Mouse (Mus musculus) urinary bladder, postnatal 25 days (tissue): ENCODE data around the gene Ntmt1.

Experiments used
- DNase-seq: peaks from one replicate; pipeline ENCODE4 v3.0.0; 2022; ENCODE audit warnings: low spot score

Gene Ntmt1

GRCm38 (mm10) chr2:30784078-30784994 lies 23.3 kb upstream of the Ntmt1 start:
- DNase-seq: no peak

- DNase-seq: no peak
These were observed 20.2 kb upstream of the Ntmt1 start for GRCm38 (mm10) chr2:30787466-30787865.

GRCm38 (mm10) chr2:30792061-30792460 lies 15.6 kb upstream of the Ntmt1 start:
- no peak for DNase-seq

GRCm38 (mm10) chr2:30794179-30795108 lies 13.2 kb upstream of the Ntmt1 start:
- DNase-seq: peak; percentile 98

GRCm38 (mm10) chr2:30795271-30795888 lies 12.2 kb upstream of the Ntmt1 start:
- DNase-seq: no peak

GRCm38 (mm10) chr2:30795889-30796275 lies 11.7 kb upstream of the Ntmt1 start:
- no peak for DNase-seq

- DNase-seq: peak; percentile 61
These were observed 11.2 kb upstream of the Ntmt1 start for GRCm38 (mm10) chr2:30796382-30796781.

- DNase-seq: no peak
These were observed 8.2 kb upstream of the Ntmt1 start for GRCm38 (mm10) chr2:30799456-30799855.

- DNase-seq: no peak
These were observed 7.0 kb upstream of the Ntmt1 start for GRCm38 (mm10) chr2:30800671-30801066.

- peak; percentile 21 for DNase-seq
These were observed 6.4 kb upstream of the Ntmt1 start for GRCm38 (mm10) chr2:30801067-30801852.

GRCm38 (mm10) chr2:30803604-30804003 lies 4.0 kb upstream of the Ntmt1 start, which contains the start of gene 1700001O22Rik:
TSS of gene 1700001O22Rik (minus strand) at chr2:30803661.
- no peak for DNase-seq

- DNase-seq: no peak
These were observed 1.6 kb upstream of the Ntmt1 start for GRCm38 (mm10) chr2:30805983-30806382.

GRCm38 (mm10) chr2:30807147-30807647 lies 429 bp upstream of the Ntmt1 start:
- DNase-seq: no peak

- DNase-seq: no peak
These were observed 650 bp downstream of the Ntmt1 start for GRCm38 (mm10) chr2:30808296-30808655.

- DNase-seq: no peak
These were observed 1.9 kb downstream of the Ntmt1 start for GRCm38 (mm10) chr2:30809503-30809902.

- DNase-seq: no peak
These were observed 2.9 kb downstream of the Ntmt1 start for GRCm38 (mm10) chr2:30810573-30810972.

- DNase-seq: no peak
These were observed 8.8 kb downstream of the Ntmt1 start for GRCm38 (mm10) chr2:30816383-30816782.

GRCm38 (mm10) chr2:30819873-30820272 lies 12.2 kb downstream of the Ntmt1 start:
- no peak for DNase-seq

- no peak for DNase-seq
These were observed 13.4 kb downstream of the Ntmt1 start for GRCm38 (mm10) chr2:30821073-30821472.

GRCm38 (mm10) chr2:30822460-30822859 lies 14.8 kb downstream of the Ntmt1 start:
- DNase-seq: no peak
